Mouse (Mus musculus): Measurements from ENCODE around the gene Atxn1l. TPM values are rescaled to one million over a fixed set of nuclear protein-coding genes. Genes with fewer than 3 reads are reported as not detected.

Atxn1l gene
- polyA plus RNA-seq, 1 experiment from 2014 or later = 2.4 TPM

DNA sequence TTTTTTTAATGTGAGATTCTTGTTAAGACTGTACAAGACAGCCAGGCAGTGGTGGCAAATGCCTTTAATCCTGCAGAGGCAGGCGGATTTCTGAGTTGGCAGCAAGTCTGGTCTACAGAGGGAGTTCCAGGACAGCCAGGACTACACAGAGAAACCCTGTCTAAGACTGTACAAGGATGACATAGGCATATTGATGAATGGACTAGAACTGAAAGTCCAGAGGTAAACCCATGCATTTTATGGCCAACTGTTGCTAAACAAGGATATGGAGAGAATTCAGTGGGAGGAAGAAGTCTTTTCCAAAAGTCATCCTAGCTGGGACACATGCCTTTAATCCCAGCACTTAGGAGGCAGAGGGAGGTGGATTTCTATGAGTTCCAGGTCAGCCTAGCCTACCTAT lies 39.8 kb downstream of the Atxn1l start:
- H3K36me3 ChIP-seq (ENCODE audit: control insufficient read depth, insufficient read depth) = no peaks in the 10 kb centered on the region
- H3K9me3 ChIP-seq (ENCODE audit: control insufficient read depth) = no peaks in the 10 kb centered on the region
- H3K4me3 ChIP-seq (ENCODE audit: low read depth, low read length) = no peak overlapping the region
- H3K9ac ChIP-seq (ENCODE audit: low read depth, low read length) = no peak overlapping the region
- no peak overlapping the region for H3K4me2 ChIP-seq (replicated peaks; ENCODE audit: low read depth)
- TF ChIP-seq CTCF (IDR thresholded peaks at IDR 0.05; ENCODE audit: low read depth) = no peak
- 0 out of 2 replicates have a peak, but pooled peaks cover 2% of the 10 kb centered on the region for H3K27me3 ChIP-seq (replicated peaks; ENCODE audit: control insufficient read depth, insufficient read depth, low read length)
- H3K27ac ChIP-seq (ENCODE audit: low read depth, low read length) = no peak overlapping the region
- ATAC-seq = no peak
- 78% methylated on average over 1 of the region's 1 CpGs for WGBS
- H3K4me1 ChIP-seq (replicated peaks; ENCODE audit: control insufficient read depth, insufficient read depth, low read length) = no peaks in the 10 kb centered on the region

- Histone ChIP-seq H3K36me3 (ENCODE audit: control insufficient read depth, insufficient read depth) (no peaks in the 10 kb centered on the region), H3K27ac (ENCODE audit: low read depth, low read length) (no peak overlapping the region), H3K4me1 (replicated peaks; ENCODE audit: control insufficient read depth, insufficient read depth, low read length) (peaks cover 8% of the 10 kb centered on the region; the same call in 1 of the 2 replicates), H3K4me2 (replicated peaks; ENCODE audit: low read depth) (peak overlapping the region; percentile 87), H3K9ac (ENCODE audit: low read depth, low read length) (no peak overlapping the region), H3K4me3 (ENCODE audit: low read depth, low read length) (no peak overlapping the region), H3K9me3 (ENCODE audit: control insufficient read depth) (no peaks in the 10 kb centered on the region), H3K27me3 (replicated peaks; ENCODE audit: control insufficient read depth, insufficient read depth, low read length) (no peaks in the 10 kb centered on the region)
- TF ChIP-seq CTCF (IDR thresholded peaks at IDR 0.05; ENCODE audit: low read depth) = no peak
- WGBS = 53% methylated on average over 6 of the region's 6 CpGs
- no peak for ATAC-seq
These were observed 43.4 kb downstream of the Atxn1l start for GRCm38 (mm10) chr8:109694154-109694553.

DNA sequence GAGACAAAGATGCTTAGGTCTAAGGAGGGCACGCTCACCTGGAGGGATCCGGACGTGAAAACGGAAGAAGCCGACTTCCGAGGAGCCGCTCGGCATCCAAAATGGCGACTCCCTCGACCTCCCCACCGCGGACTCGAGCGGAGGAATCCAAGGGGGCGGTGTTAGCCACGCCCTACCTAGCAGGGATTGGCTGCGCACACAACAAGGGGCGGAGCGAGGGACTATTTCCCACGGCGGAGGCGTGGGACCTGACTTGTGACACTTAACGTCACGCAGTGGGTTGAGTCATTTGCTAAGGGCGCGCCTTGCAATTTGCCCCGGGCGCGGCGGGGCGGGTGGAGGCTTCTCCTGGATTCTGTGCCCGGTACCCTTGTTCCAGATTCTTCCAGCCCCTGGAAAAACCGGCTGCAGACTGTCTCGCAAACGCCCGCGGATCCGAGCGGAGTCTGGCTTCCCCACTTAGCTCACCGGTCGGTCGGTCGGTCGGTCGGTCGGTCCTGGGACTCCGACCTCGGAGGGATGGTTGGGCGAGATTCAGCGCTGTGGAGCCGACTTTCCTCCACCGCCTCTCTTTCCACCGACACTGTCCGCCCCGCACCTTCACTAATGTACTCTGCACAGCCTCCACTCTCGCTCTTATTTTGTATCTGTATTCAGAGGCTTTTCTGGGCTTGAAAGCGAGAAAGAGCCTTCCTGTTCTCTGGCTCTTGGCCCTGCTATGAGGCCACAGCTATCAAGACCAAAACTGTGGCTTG lies 44.2 kb downstream of the Atxn1l start, which contains the start of gene Ist1:
Ist1 (minus strand) TSS at position 115 of the 755 bp plus-strand sequence.
- no peaks in the 10 kb centered on the region for H3K27me3 ChIP-seq (replicated peaks; ENCODE audit: control insufficient read depth, insufficient read depth, low read length)
- peak within 1 kb of the TSS; percentile 89 for H3K9ac ChIP-seq (ENCODE audit: low read depth, low read length)
- under 1% methylated on average over 57 of the region's 57 CpGs for WGBS
- H3K4me1 ChIP-seq (replicated peaks; ENCODE audit: control insufficient read depth, insufficient read depth, low read length) = peaks cover 8% of the 10 kb centered on the region; the same call in 1 of the 2 replicates
- no peaks in the 10 kb centered on the region for H3K9me3 ChIP-seq (ENCODE audit: control insufficient read depth)
- peak; percentile 98 for ATAC-seq
- TF ChIP-seq CTCF (IDR thresholded peaks at IDR 0.05; ENCODE audit: low read depth) = no peak; the same call in 1 of the 2 replicates
- peak within 1 kb of the TSS; percentile 93 for H3K4me3 ChIP-seq (ENCODE audit: low read depth, low read length)
- peak within 1 kb of the TSS; percentile 87 for H3K4me2 ChIP-seq (replicated peaks; ENCODE audit: low read depth)
- peak within 1 kb of the TSS; percentile 87 for H3K27ac ChIP-seq (ENCODE audit: low read depth, low read length)
- H3K36me3 ChIP-seq (ENCODE audit: control insufficient read depth, insufficient read depth) = no peaks in the 10 kb centered on the region

DNA sequence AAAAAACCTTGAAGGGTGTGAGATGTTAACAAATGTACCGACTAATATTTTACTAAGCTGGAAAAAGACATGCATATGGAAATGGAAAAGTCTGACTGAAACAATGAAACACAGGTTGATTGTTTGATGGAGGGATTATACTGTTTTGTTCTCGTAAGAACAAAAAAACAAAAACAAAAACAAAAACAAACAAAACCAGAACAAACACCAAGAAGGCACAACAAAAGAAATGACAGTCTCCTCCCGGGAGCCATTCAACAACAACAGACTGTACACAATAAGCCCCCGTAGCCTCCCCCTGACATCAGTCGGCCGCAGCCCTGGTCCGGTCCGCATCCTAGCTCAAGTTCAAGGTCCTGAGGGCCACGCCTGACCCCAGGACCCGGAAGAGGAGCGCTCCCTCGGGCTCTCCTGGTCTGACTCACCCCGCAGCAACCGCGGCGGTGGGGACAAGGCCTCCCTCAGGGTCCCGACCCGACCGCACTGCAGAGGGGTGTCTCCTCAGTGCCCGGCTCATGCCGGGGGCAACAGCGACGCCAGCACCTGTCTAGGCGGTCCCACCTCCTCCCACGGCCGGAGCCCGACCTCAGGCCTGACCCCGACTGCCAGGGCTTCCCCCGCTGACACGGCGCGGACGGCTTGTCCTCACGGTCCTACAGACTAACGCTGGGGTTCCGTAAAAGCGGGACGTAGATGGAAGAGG lies 44.9 kb downstream of the Atxn1l start:
- Histone ChIP-seq H3K4me3 (ENCODE audit: low read depth, low read length) (peak overlapping the region; percentile 93), H3K36me3 (ENCODE audit: control insufficient read depth, insufficient read depth) (peaks cover 2% of the 10 kb centered on the region; the same call in 1 of the 2 replicates), H3K9me3 (ENCODE audit: control insufficient read depth) (no peaks in the 10 kb centered on the region), H3K4me1 (replicated peaks; ENCODE audit: control insufficient read depth, insufficient read depth, low read length) (peaks cover 8% of the 10 kb centered on the region; the same call in 1 of the 2 replicates), H3K27me3 (replicated peaks; ENCODE audit: control insufficient read depth, insufficient read depth, low read length) (no peaks in the 10 kb centered on the region), H3K27ac (ENCODE audit: low read depth, low read length) (peak overlapping the region; percentile 87), H3K9ac (ENCODE audit: low read depth, low read length) (peak overlapping the region; percentile 89), H3K4me2 (replicated peaks; ENCODE audit: low read depth) (peak overlapping the region; percentile 87)
- under 1% methylated on average over 38 of the region's 38 CpGs for WGBS
- TF ChIP-seq CTCF (IDR thresholded peaks at IDR 0.05; ENCODE audit: low read depth) = no peak; the same call in 1 of the 2 replicates
- ATAC-seq = peak; percentile 78

- Histone ChIP-seq H3K4me3 (ENCODE audit: low read depth, low read length) (peak overlapping the region; percentile 93), H3K4me2 (replicated peaks; ENCODE audit: low read depth) (peak overlapping the region; percentile 87), H3K27me3 (replicated peaks; ENCODE audit: control insufficient read depth, insufficient read depth, low read length) (no peaks in the 10 kb centered on the region), H3K27ac (ENCODE audit: low read depth, low read length) (no peak overlapping the region), H3K36me3 (ENCODE audit: control insufficient read depth, insufficient read depth) (peaks cover 4% of the 10 kb centered on the region; the same call in 1 of the 2 replicates), H3K4me1 (replicated peaks; ENCODE audit: control insufficient read depth, insufficient read depth, low read length) (peaks cover 8% of the 10 kb centered on the region; the same call in 1 of the 2 replicates), H3K9ac (ENCODE audit: low read depth, low read length) (peak overlapping the region; percentile 89), H3K9me3 (ENCODE audit: control insufficient read depth) (no peaks in the 10 kb centered on the region)
- ATAC-seq = no peak
- TF ChIP-seq CTCF (IDR thresholded peaks at IDR 0.05; ENCODE audit: low read depth) = peak; percentile 46
- WGBS = 41% methylated on average over 5 of the region's 5 CpGs
These were observed 45.8 kb downstream of the Atxn1l start for GRCm38 (mm10) chr8:109691769-109692168.

GRCm38 (mm10) chr8:109687248-109687647 lies 50.3 kb downstream of the Atxn1l start:
- H3K27ac ChIP-seq (ENCODE audit: low read depth, low read length) = no peak overlapping the region
- peaks cover 13% of the 10 kb centered on the region for H3K36me3 ChIP-seq (ENCODE audit: control insufficient read depth, insufficient read depth)
- WGBS = 89% methylated on average over 5 of the region's 5 CpGs
- TF ChIP-seq CTCF (IDR thresholded peaks at IDR 0.05; ENCODE audit: low read depth) = no peak
- H3K4me3 ChIP-seq (ENCODE audit: low read depth, low read length) = no peak overlapping the region
- H3K9me3 ChIP-seq (ENCODE audit: control insufficient read depth) = no peaks in the 10 kb centered on the region
- peaks cover 8% of the 10 kb centered on the region; the same call in 1 of the 2 replicates for H3K4me1 ChIP-seq (replicated peaks; ENCODE audit: control insufficient read depth, insufficient read depth, low read length)
- no peak overlapping the region for H3K9ac ChIP-seq (ENCODE audit: low read depth, low read length)
- ATAC-seq = no peak
- H3K4me2 ChIP-seq (replicated peaks; ENCODE audit: low read depth) = no peak overlapping the region
- no peaks in the 10 kb centered on the region for H3K27me3 ChIP-seq (replicated peaks; ENCODE audit: control insufficient read depth, insufficient read depth, low read length)

Data from intestine, postnatal 0 days (tissue).